Mouse (Mus musculus): ENCODE measurements around the gene Rapgef3. TPM values are rescaled to one million over a fixed set of nuclear protein-coding genes. Genes with fewer than 3 reads are reported as not detected.

Rapgef3 gene
- polyA plus RNA-seq, 1 experiment from 2014 or later: 6.4 TPM

- Histone ChIP-seq H3K4me3 (no peak within 1 kb of the TSS), H3K4me1 (peaks cover 65% of the 10 kb centered on the region), H3K9me3 (replicated peaks) (no peaks in the 10 kb centered on the region), H3K27me3 (ENCODE audit: low read depth, poor library complexity, severe bottlenecking) (peaks cover 13% of the 10 kb centered on the region; the same call in 1 of the 2 replicates), H3K36me3 (no peaks in the 10 kb centered on the region), H3K27ac (0 out of 2 replicates have a peak within 1 kb of the TSS, but pooled peaks have one; percentile 36)
- no peak for DNase-seq (ENCODE audit: low spot score)
- WGBS: 75% methylated on average over 8 of the region's 8 CpGs
These were observed 10.7 kb upstream of the Rapgef3 start, which contains the start of gene Slc48a1 for GRCm38 (mm10) chr15:97778311-97779098. Gene Slc48a1, plus strand, starts transcription at chr15:97778520.

GRCm38 (mm10) chr15:97776919-97777318 lies 9.1 kb upstream of the Rapgef3 start:
- H3K4me1 ChIP-seq: peaks cover 61% of the 10 kb centered on the region
- no peaks in the 10 kb centered on the region for H3K9me3 ChIP-seq (replicated peaks)
- H3K4me3 ChIP-seq: no peak overlapping the region
- DNase-seq (ENCODE audit: low spot score): no peak
- no peaks in the 10 kb centered on the region for H3K36me3 ChIP-seq
- H3K27ac ChIP-seq: no peak overlapping the region
- WGBS: 71% methylated on average over 6 of the region's 6 CpGs
- peaks cover 13% of the 10 kb centered on the region; the same call in 1 of the 2 replicates for H3K27me3 ChIP-seq (ENCODE audit: low read depth, poor library complexity, severe bottlenecking)

GRCm38 (mm10) chr15:97776514-97776913 lies 8.7 kb upstream of the Rapgef3 start:
- peaks cover 57% of the 10 kb centered on the region for H3K4me1 ChIP-seq
- H3K27me3 ChIP-seq (ENCODE audit: low read depth, poor library complexity, severe bottlenecking): peaks cover 13% of the 10 kb centered on the region; the same call in 1 of the 2 replicates
- no peak overlapping the region for H3K27ac ChIP-seq
- DNase-seq (ENCODE audit: low spot score): peak; percentile 70
- WGBS: 11% methylated on average over 8 of the region's 8 CpGs
- no peak overlapping the region for H3K4me3 ChIP-seq
- no peaks in the 10 kb centered on the region for H3K9me3 ChIP-seq (replicated peaks)
- H3K36me3 ChIP-seq: no peaks in the 10 kb centered on the region

GRCm38 (mm10) chr15:97773961-97774370 lies 6.2 kb upstream of the Rapgef3 start:
- H3K4me3 ChIP-seq: no peak overlapping the region
- no peaks in the 10 kb centered on the region for H3K36me3 ChIP-seq
- peaks cover 36% of the 10 kb centered on the region for H3K27me3 ChIP-seq (ENCODE audit: low read depth, poor library complexity, severe bottlenecking)
- H3K27ac ChIP-seq: peak overlapping the region; percentile 74
- H3K9me3 ChIP-seq (replicated peaks): no peaks in the 10 kb centered on the region
- DNase-seq (ENCODE audit: low spot score): no peak
- WGBS: 69% methylated on average over 5 of the region's 5 CpGs
- H3K4me1 ChIP-seq: peaks cover 38% of the 10 kb centered on the region

GRCm38 (mm10) chr15:97773108-97773507 lies 5.3 kb upstream of the Rapgef3 start:
- peak overlapping the region; percentile 74; the same call in 1 of the 2 replicates for H3K27ac ChIP-seq
- H3K9me3 ChIP-seq (replicated peaks): no peaks in the 10 kb centered on the region
- DNase-seq (ENCODE audit: low spot score): no peak
- H3K36me3 ChIP-seq: no peaks in the 10 kb centered on the region
- H3K4me3 ChIP-seq: no peak overlapping the region
- H3K27me3 ChIP-seq (ENCODE audit: low read depth, poor library complexity, severe bottlenecking): peaks cover 41% of the 10 kb centered on the region
- peaks cover 46% of the 10 kb centered on the region for H3K4me1 ChIP-seq
- WGBS: 42% methylated on average over 5 of the region's 5 CpGs

- 78% methylated on average over 8 of the region's 8 CpGs for WGBS
- H3K36me3 ChIP-seq: no peaks in the 10 kb centered on the region
- H3K4me3 ChIP-seq: no peak overlapping the region
- H3K9me3 ChIP-seq (replicated peaks): no peaks in the 10 kb centered on the region
- H3K27ac ChIP-seq: no peak overlapping the region
- no peak for DNase-seq (ENCODE audit: low spot score)
- H3K4me1 ChIP-seq: peaks cover 59% of the 10 kb centered on the region
- peaks cover 53% of the 10 kb centered on the region for H3K27me3 ChIP-seq (ENCODE audit: low read depth, poor library complexity, severe bottlenecking)
These were observed 2.5 kb upstream of the Rapgef3 start for GRCm38 (mm10) chr15:97770280-97770679.

- no peaks in the 10 kb centered on the region for H3K36me3 ChIP-seq
- no peaks in the 10 kb centered on the region for H3K9me3 ChIP-seq (replicated peaks)
- under 1% methylated on average over 18 of the region's 18 CpGs for WGBS
- H3K4me3 ChIP-seq: peak overlapping the region; percentile 58
- peak overlapping the region; percentile 84 for H3K27ac ChIP-seq
- peak; percentile 70 for DNase-seq (ENCODE audit: low spot score)
- H3K4me1 ChIP-seq: peaks cover 62% of the 10 kb centered on the region
- H3K27me3 ChIP-seq (ENCODE audit: low read depth, poor library complexity, severe bottlenecking): peaks cover 51% of the 10 kb centered on the region
These were observed 420 bp upstream of the Rapgef3 start for GRCm38 (mm10) chr15:97768192-97768591.

GRCm38 (mm10) chr15:97766594-97767279 lies 1.0 kb downstream of the Rapgef3 start:
- peak; percentile 55 for DNase-seq (ENCODE audit: low spot score)
- H3K4me3 ChIP-seq: peak overlapping the region; percentile 58
- peaks cover 69% of the 10 kb centered on the region for H3K4me1 ChIP-seq
- WGBS: 9% methylated on average over 23 of the region's 23 CpGs
- H3K36me3 ChIP-seq: no peaks in the 10 kb centered on the region
- H3K27ac ChIP-seq: peak overlapping the region; percentile 84
- peaks cover 51% of the 10 kb centered on the region for H3K27me3 ChIP-seq (ENCODE audit: low read depth, poor library complexity, severe bottlenecking)
- H3K9me3 ChIP-seq (replicated peaks): no peaks in the 10 kb centered on the region

GRCm38 (mm10) chr15:97766194-97766593 lies 1.6 kb downstream of the Rapgef3 start:
- Histone ChIP-seq H3K27me3 (ENCODE audit: low read depth, poor library complexity, severe bottlenecking) (peaks cover 51% of the 10 kb centered on the region), H3K9me3 (replicated peaks) (no peaks in the 10 kb centered on the region), H3K4me3 (peak overlapping the region; percentile 58), H3K36me3 (no peaks in the 10 kb centered on the region), H3K27ac (peak overlapping the region; percentile 84; the same call in 1 of the 2 replicates), H3K4me1 (peaks cover 75% of the 10 kb centered on the region)
- 28% methylated on average over 8 of the region's 8 CpGs for WGBS
- DNase-seq (ENCODE audit: low spot score): no peak

- 32% methylated on average over 13 of the region's 13 CpGs for WGBS
- peaks cover 41% of the 10 kb centered on the region for H3K27me3 ChIP-seq (ENCODE audit: low read depth, poor library complexity, severe bottlenecking)
- peak overlapping the region; percentile 84; the same call in 1 of the 2 replicates for H3K27ac ChIP-seq
- peak overlapping the region; percentile 58 for H3K4me3 ChIP-seq
- DNase-seq (ENCODE audit: low spot score): no peak
- H3K36me3 ChIP-seq: no peaks in the 10 kb centered on the region
- no peaks in the 10 kb centered on the region for H3K9me3 ChIP-seq (replicated peaks)
- H3K4me1 ChIP-seq: peaks cover 78% of the 10 kb centered on the region
These were observed 2.5 kb downstream of the Rapgef3 start for GRCm38 (mm10) chr15:97765090-97765794.

GRCm38 (mm10) chr15:97764532-97764931 lies 3.2 kb downstream of the Rapgef3 start:
- peaks cover 34% of the 10 kb centered on the region for H3K27me3 ChIP-seq (ENCODE audit: low read depth, poor library complexity, severe bottlenecking)
- 74% methylated on average over 2 of the region's 2 CpGs for WGBS
- H3K27ac ChIP-seq: no peak overlapping the region
- 0 out of 2 replicates have a peak, but pooled peaks cover 3% of the 10 kb centered on the region for H3K36me3 ChIP-seq
- peaks cover 81% of the 10 kb centered on the region for H3K4me1 ChIP-seq
- no peaks in the 10 kb centered on the region for H3K9me3 ChIP-seq (replicated peaks)
- H3K4me3 ChIP-seq: no peak overlapping the region
- no peak for DNase-seq (ENCODE audit: low spot score)

- H3K27me3 ChIP-seq (ENCODE audit: low read depth, poor library complexity, severe bottlenecking): peaks cover 23% of the 10 kb centered on the region
- no peak for DNase-seq (ENCODE audit: low spot score)
- WGBS: 67% methylated on average over 9 of the region's 9 CpGs
- no peak overlapping the region for H3K4me3 ChIP-seq
- no peaks in the 10 kb centered on the region for H3K9me3 ChIP-seq (replicated peaks)
- H3K4me1 ChIP-seq: peaks cover 76% of the 10 kb centered on the region
- H3K36me3 ChIP-seq: 0 out of 2 replicates have a peak, but pooled peaks cover 3% of the 10 kb centered on the region
- H3K27ac ChIP-seq: no peak overlapping the region
These were observed 4.3 kb downstream of the Rapgef3 start for GRCm38 (mm10) chr15:97763256-97764049.
